Mouse (Mus musculus) heart, embryonic 14.5 days (tissue): ENCODE data around the gene Hist1h3d. TPM values are rescaled to one million over a fixed set of nuclear protein-coding genes. Genes with fewer than 3 reads are reported as not detected.
"Not testable (repeated sequence)": the region's sequence is repeated elsewhere in the genome, so short reads cannot be mapped to it uniquely, and the experiment has no call there.

ENCODE experiments used
- ATAC-seq: fragments of 200-750 bp; cut with Nextera tagmentation; 2 replicates; pipeline ENCODE4 v1.8.0; 2017; ENCODE audit warnings: low read depth, moderate TSS enrichment; ENCODE audit not compliant: insufficient number of reproducible peaks, insufficient read depth, low FRiP score
- H3K27ac ChIP-seq, 2 experiments: fragments of 200-500 bp in 1 of 2; fragments of 300-500 bp in 1 of 2; sonication (generic) in 1 of 2; replicated peaks in 1 of 2; 2 replicates each; pipeline ENCODE4 v1.5.1; 2012 to 2014; ENCODE audit warnings: low read depth in 2 of 2, low read length in 2 of 2, control low read depth in 1 of 2, mild to moderate bottlenecking in 1 of 2, mixed read lengths in 1 of 2; ENCODE audit not compliant: control insufficient read depth in 1 of 2, insufficient read depth in 1 of 2
- H3K27me3 ChIP-seq: fragments of 300-500 bp; sonication (generic); 2 replicates; pipeline ENCODE4 v1.6.1; 2014; ENCODE audit warnings: mild to moderate bottlenecking, low read length, control low read depth; ENCODE audit not compliant: control insufficient read depth, insufficient read depth
- H3K36me3 ChIP-seq: fragments of 300-500 bp; sonication (generic); 2 replicates; pipeline ENCODE4 v1.6.1; 2014; ENCODE audit warnings: mild to moderate bottlenecking, control low read depth, low read length, mixed read lengths; ENCODE audit not compliant: control insufficient read depth, insufficient read depth
- H3K4me1 ChIP-seq, 2 experiments: fragments of 200-500 bp in 1 of 2; fragments of 300-500 bp in 1 of 2; sonication (generic) in 1 of 2; 2 replicates each; pipeline ENCODE4 v1.6.1; 2012 to 2014; ENCODE audit warnings: low read length in 2 of 2, control low read depth in 1 of 2, mixed read lengths in 1 of 2; ENCODE audit not compliant: control insufficient read depth in 2 of 2, insufficient read depth in 2 of 2
- H3K4me2 ChIP-seq: fragments of 300-500 bp; sonication (generic); 2 replicates; pipeline ENCODE4 v1.6.1; 2014; ENCODE audit warnings: mild to moderate bottlenecking, low read length
- H3K4me3 ChIP-seq, 2 experiments: fragments of 200-500 bp in 1 of 2; fragments of 300-500 bp in 1 of 2; sonication (generic) in 1 of 2; 2 replicates each; pipeline ENCODE4 v1.5.1; 2012 to 2014; ENCODE audit warnings: low read length in 2 of 2, mild to moderate bottlenecking in 2 of 2, control low read depth in 1 of 2, low read depth in 1 of 2, moderate library complexity in 1 of 2; ENCODE audit not compliant: control insufficient read depth in 1 of 2, insufficient read depth in 1 of 2
- H3K9ac ChIP-seq: fragments of 300-500 bp; sonication (generic); 2 replicates; pipeline ENCODE4 v1.6.1; 2014; ENCODE audit warnings: mild to moderate bottlenecking, low read length
- H3K9me3 ChIP-seq: fragments of 300-500 bp; sonication (generic); 2 replicates; pipeline ENCODE4 v1.6.1; 2016; ENCODE audit warnings: low read length, control low read depth; ENCODE audit not compliant: control insufficient read depth
- WGBS: fragments of 180-500 bp; shearing (Covaris S2); extraction: QIAGEN DNeasy Blood & Tissue Kit; methylation state at CpG from one replicate; pipeline ENCODE4 v1.1.7; 2014; 5-methylcytosine and 5-hydroxymethylcytosine counted together
- polyA plus RNA-seq: library from polyadenylated mRNA; unstranded; fragments of >200 nt; fragmentation: Nextera tagmentation; extraction: Ambion mirVana; gene quantifications from 2 replicates; pipeline ENCODE4 v1.2.1, GENCODE M21; 2014

Hist1h3d gene
- polyA plus RNA-seq, 1 experiment from 2014 or later, result 3.7 TPM

- Histone ChIP-seq H3K4me3 (peak within 1 kb of the TSS; percentile 47 to 67), H3K9me3 (no peaks in the 10 kb centered on the region), H3K4me1 (peaks cover 0 to 6% of the 10 kb centered on the region in 2 experiments; a peak in 2 of 4 replicates), H3K36me3 (no peaks in the 10 kb centered on the region), H3K9ac (peak within 1 kb of the TSS; percentile 75), H3K27me3 (no peaks in the 10 kb centered on the region), H3K4me2 (peak within 1 kb of the TSS; percentile 81), H3K27ac (peak within 1 kb of the TSS; percentile 86 to 95)
- peak; percentile 89 for ATAC-seq
- WGBS, result under 1% methylated on average over 26 of the region's 45 CpGs
These were observed 31.4 kb upstream of the Hist1h3d start, which contains the start of gene Hist1h3f for GRCm38 (mm10) chr13:23543965-23544786. Gene Hist1h3f (plus strand): TSS chr13:23544052.

- Histone ChIP-seq H3K4me2 (peak overlapping the region; percentile 81), H3K9ac (peak overlapping the region; percentile 75), H3K27ac (peak overlapping the region; percentile 80 to 95), H3K4me3 (peak overlapping the region; percentile 47 to 67)
- 0% methylated on average over 12 of the region's 14 CpGs for WGBS
- not testable (repeated sequence) for H3K27me3 ChIP-seq, H3K36me3 ChIP-seq, ATAC-seq, H3K4me1 ChIP-seq, H3K9me3 ChIP-seq
These were observed 30.8 kb upstream of the Hist1h3d start for GRCm38 (mm10) chr13:23544787-23545120.

- Histone ChIP-seq H3K4me2 (no peak overlapping the region), H3K9ac (no peak overlapping the region), H3K4me3 (no peak overlapping the region), H3K4me1 (peaks cover 0 to 11% of the 10 kb centered on the region in 2 experiments; a peak in 2 of 4 replicates), H3K27me3 (no peaks in the 10 kb centered on the region), H3K27ac (no peak overlapping the region), H3K36me3 (no peaks in the 10 kb centered on the region), H3K9me3 (no peaks in the 10 kb centered on the region)
- WGBS, result 68% methylated on average over 5 of the region's 5 CpGs
- no peak for ATAC-seq
These were observed 28.9 kb upstream of the Hist1h3d start for GRCm38 (mm10) chr13:23546694-23547093.

- H3K4me1 ChIP-seq, result peaks cover 0 to 14% of the 10 kb centered on the region in 2 experiments; a peak in 3 of 4 replicates
- H3K9ac ChIP-seq, result peak overlapping the region; percentile 72
- WGBS, result 12% methylated on average over 3 of the region's 3 CpGs
- no peak for ATAC-seq
- H3K27me3 ChIP-seq, result no peaks in the 10 kb centered on the region
- no peaks in the 10 kb centered on the region for H3K9me3 ChIP-seq
- peak overlapping the region; percentile 72 for H3K4me2 ChIP-seq
- H3K36me3 ChIP-seq, result no peaks in the 10 kb centered on the region
- peak overlapping the region; percentile 86 to 87 for H3K27ac ChIP-seq
- H3K4me3 ChIP-seq, result peak overlapping the region; percentile 44 to 52; a peak in 3 of 4 replicates
These were observed 24.8 kb upstream of the Hist1h3d start for GRCm38 (mm10) chr13:23550761-23551145.

- peak within 1 kb of the TSS; percentile 86 to 87 for H3K27ac ChIP-seq
- H3K27me3 ChIP-seq, H3K9me3 ChIP-seq, H3K36me3 ChIP-seq: not testable (repeated sequence)
- peaks cover 0 to 13% of the 10 kb centered on the region in 2 experiments; a peak in 3 of 4 replicates for H3K4me1 ChIP-seq
- peak within 1 kb of the TSS; percentile 44 to 52 for H3K4me3 ChIP-seq
- WGBS, result under 1% methylated on average over 44 of the region's 47 CpGs
- peak within 1 kb of the TSS; percentile 72 for H3K4me2 ChIP-seq
- peak within 1 kb of the TSS; percentile 72 for H3K9ac ChIP-seq
- peak; percentile 76 for ATAC-seq
These were observed 24.3 kb upstream of the Hist1h3d start, which contains the start of gene Hist1h4f for GRCm38 (mm10) chr13:23551146-23551834. Gene Hist1h4f (minus strand): TSS chr13:23551648.

GRCm38 (mm10) chr13:23551931-23552914 lies 23.3 kb upstream of the Hist1h3d start:
- ATAC-seq, result no peak
- Histone ChIP-seq H3K36me3 (no peaks in the 10 kb centered on the region), H3K27ac (peak overlapping the region in 1 of 2 experiments; percentile 87; a peak in 3 of 4 replicates), H3K4me1 (peaks cover 0 to 13% of the 10 kb centered on the region in 2 experiments; a peak in 3 of 4 replicates), H3K27me3 (no peaks in the 10 kb centered on the region), H3K4me3 (peak overlapping the region in 1 of 2 experiments; percentile 44; a peak in 2 of 4 replicates), H3K4me2 (peak overlapping the region; percentile 72), H3K9ac (peak overlapping the region; percentile 44), H3K9me3 (no peaks in the 10 kb centered on the region)
- 49% methylated on average over 8 of the region's 8 CpGs for WGBS

GRCm38 (mm10) chr13:23552962-23553361 lies 22.6 kb upstream of the Hist1h3d start, which contains the start of gene Hist1h1d:
Gene Hist1h1d (plus strand): TSS chr13:23553262.
- Histone ChIP-seq H3K4me3 (no peak within 1 kb of the TSS), H3K4me1 (peaks cover 0 to 13% of the 10 kb centered on the region in 2 experiments; a peak in 3 of 4 replicates), H3K27ac (peak within 1 kb of the TSS in 1 of 2 experiments; percentile 98; a peak in 3 of 4 replicates), H3K9me3 (no peaks in the 10 kb centered on the region), H3K9ac (peak within 1 kb of the TSS; percentile 94), H3K27me3 (no peaks in the 10 kb centered on the region), H3K36me3 (no peaks in the 10 kb centered on the region), H3K4me2 (peak within 1 kb of the TSS; percentile 72)
- no peak for ATAC-seq
